Mouse (Mus musculus) embryo, embryonic 10.5 days (tissue): ENCODE measurements at regions not wholly inside any gene's neighbourhood (a gene's known extent, or its start where the extent isn't known, plus 50 kb on each side); places are given as distances from the start of the nearest gene placed in this dataset.

Source experiments
- DNase-seq: peaks from one replicate; pipeline ENCODE4 v3.0.0-alpha.2; 2015; ENCODE audit warnings: low spot score

DNA sequence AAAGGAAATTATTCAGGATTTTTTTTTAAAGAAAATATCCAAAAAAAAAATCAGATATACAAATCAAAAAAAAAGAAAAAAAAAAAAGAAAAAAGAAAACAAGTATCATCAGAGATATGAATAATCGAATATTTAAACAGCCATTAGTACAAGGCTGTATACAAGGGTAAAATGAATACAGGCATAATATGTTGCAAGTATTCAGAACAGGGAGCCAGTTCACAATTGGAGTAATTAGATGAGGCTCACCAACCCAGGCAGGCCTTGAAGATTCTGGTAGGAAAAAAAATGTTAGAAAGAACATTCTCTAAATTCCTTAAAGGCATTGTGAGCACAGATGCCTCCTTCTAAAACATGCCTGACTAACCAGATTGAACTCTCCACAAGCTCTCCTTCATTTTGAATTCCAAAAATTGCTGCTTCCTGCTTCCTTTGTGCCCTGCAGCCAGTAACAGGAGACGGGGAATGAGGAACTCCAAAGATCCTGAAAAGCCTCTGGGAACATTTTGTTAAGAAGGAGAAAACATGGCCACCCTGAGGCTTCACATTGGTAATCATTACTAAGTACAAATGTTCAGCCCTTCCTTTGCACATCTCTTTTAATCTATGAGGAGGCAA lies 590.6 kb upstream of the Diaph2 start:
- peak; percentile 46 for DNase-seq
